Mouse (Mus musculus): ENCODE results near the gene Proser2. TPM values are rescaled to one million over a fixed set of nuclear protein-coding genes. Genes with fewer than 3 reads are reported as not detected.
A peak's percentile ranks its signal among the peaks of the same experiment; 100 is the strongest.
"Not testable (repeated sequence)": the region's sequence is repeated elsewhere in the genome, so short reads cannot be mapped to it uniquely, and the experiment has no call there.

Proser2 gene
- total RNA-seq, 2 experiments from 2014 or later, result 12.6 to 16.0 TPM

DNA sequence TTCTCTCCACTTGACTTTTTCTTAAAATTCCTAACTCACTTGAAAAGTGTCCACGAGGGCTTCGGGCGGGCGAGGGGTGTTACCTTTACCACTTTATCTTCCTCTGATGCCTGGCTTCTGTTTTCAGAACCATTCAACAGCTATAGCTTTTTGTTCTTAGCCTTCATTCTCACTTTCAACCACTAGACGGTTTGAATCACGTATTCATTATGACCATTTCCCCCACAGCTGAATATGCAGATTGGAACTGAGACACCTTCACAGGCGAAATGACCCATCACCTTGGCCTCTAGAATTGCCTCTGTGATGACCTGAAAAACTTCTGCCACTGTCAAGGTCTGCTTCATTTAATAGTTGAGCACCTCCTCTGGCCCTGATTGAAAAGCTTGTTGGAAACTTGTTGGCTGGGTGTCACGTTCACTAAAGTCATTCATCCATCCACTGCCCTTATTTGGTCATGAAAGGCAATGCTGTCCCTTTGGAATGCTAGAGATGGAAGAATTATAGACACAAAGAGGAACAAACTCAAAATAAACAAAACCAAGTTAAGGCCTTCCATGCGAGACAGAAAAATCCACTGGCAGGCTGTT, 10.7 kb upstream of the Proser2 start:
- intact Hi-C loops (cut with DNase I), result no loop called here
- DNase-seq (ENCODE audit: low spot score), result no peak

DNA sequence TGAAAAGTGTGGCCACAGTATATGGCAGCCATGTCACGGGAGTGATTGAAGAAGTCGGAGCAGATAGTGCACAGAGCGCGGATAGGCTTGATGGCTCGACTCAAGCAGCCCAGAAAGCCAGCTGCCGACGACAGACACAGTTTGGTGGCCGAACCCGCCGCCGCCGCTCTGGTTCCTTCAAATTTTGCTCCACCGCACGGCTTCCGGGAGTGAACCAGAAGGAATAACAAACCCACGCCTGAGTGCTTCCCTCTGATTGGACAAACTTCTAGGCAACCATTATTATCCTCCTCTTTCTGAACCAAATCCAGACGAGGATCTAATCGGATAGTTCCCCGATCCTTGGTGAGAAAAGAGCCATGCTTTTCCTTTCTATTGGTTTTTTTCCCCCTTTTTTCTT, 3.9 kb upstream of the Proser2 start:
- intact Hi-C loops (cut with DNase I), result no loop called here
- no peak for DNase-seq (ENCODE audit: low spot score)

DNA sequence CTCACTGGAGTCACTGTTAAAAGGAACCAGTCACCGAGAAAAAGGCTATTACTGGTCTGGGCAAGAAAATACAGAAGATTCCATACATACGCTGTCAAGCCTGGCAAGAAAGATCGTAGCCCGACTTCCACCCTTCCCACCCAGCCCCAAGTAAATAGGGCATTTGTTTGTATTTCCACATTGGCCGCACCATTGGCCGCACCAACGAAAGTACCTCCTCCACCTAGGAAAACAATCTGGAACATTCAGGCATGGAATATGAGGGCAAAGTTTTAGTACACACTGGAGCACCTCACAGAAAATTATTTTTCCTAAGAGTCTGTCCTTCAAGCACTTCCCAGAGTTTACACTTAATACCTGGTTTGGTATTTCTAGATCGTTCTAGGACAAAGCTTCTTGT, 1.1 kb downstream of the Proser2 start:
- DNase-seq (ENCODE audit: low spot score), result no peak
- intact Hi-C loops (cut with DNase I), result no loop called here

DNA sequence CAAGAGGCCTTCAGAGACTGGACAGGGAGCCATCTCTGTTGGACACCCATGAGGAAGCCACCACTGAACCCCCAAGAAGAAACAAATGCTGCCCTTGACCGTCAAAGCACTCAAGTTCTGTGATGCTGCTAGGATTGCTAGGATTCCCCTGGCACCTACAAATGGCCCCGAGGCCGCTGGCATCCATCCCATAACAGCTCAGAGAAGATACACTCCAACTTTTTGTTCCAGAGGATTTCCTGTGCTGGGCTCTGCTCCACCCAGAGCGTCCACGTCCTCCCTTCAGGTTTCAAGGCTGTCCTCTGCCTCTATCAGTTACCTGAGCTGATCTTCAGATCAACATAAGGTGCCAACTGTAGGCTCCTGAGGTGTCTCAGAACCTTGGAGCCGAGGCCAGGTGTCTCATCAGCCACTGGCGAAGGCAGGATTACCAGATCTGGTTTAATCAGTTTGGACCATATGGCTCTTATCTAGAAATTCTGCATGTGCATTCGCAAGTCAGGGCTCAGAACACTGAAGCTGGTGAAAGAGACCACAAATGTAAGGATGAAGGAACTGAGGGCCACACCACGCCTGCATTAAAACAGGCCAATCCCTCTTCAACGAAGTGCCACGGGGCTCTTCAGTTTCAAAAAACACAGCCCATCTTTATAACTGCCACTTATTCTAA, 1.7 kb downstream of the Proser2 start:
- intact Hi-C loops (cut with DNase I), result no loop called here
- no peak for DNase-seq (ENCODE audit: low spot score)

DNA sequence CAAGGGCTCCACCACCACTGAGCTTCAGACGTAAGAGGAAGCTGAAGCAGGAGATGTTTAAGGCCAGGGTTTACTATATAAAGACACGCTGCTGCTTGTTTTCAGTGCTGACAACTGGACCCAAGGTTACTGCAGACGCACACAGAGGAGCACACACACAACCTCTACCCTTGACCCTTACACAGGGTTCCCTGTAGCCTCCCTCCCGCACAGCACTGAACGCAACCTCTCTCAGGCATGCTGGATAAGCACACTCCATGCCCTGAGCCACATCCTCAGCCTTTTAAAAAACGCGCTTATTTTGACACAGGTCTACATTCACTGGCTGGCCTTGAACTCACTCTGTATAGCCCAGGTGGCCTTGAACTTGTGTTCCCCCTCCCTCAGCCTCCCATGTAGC, 7.0 kb downstream of the Proser2 start:
- no peak for DNase-seq (ENCODE audit: low spot score)
- intact Hi-C loops (cut with DNase I), result no loop called here

DNA sequence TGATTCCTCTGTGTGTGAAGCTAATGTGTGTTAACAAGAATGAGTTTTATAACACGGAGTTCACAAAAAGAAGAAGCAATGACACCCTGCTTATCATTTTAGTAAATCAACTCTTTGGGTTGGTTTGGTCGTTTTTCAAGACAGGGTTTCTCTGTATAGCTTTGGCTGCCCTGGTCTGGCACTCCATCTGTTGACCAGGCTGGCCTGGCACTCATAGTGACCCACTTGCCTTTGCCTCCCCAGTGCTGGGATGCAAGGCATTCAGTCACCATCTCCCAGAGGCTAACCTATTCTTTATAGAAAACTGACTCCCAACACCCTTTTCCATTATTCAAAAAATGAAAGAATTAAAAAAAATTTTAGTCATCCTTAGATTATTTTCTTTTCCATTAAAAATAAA, 8.9 kb downstream of the Proser2 start:
- no peak for DNase-seq (ENCODE audit: low spot score)
- intact Hi-C loops (cut with DNase I), result no loop called here

DNA sequence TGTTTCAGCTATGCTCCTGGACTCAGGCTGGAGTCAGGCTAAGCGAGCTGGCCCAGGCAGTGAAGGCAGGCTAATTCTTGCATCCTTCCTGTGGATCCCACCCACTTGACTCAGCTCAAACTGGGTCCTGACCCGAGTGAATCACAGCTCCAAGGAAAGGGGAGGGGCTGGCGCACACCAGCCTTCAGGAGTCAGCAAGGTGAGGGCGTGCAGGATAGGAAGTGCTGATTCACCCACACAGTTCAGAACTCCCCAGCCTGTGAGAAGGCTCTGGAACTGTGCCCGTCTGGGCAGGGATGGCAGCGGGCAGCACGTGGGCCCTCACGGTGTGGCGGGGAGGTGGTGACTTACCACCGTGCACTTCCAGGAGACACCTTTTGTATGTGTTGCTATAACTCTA, 11.8 kb downstream of the Proser2 start:
- peak; percentile 23 for DNase-seq (ENCODE audit: low spot score)
- intact Hi-C loops (cut with DNase I), result no loop called here

DNA sequence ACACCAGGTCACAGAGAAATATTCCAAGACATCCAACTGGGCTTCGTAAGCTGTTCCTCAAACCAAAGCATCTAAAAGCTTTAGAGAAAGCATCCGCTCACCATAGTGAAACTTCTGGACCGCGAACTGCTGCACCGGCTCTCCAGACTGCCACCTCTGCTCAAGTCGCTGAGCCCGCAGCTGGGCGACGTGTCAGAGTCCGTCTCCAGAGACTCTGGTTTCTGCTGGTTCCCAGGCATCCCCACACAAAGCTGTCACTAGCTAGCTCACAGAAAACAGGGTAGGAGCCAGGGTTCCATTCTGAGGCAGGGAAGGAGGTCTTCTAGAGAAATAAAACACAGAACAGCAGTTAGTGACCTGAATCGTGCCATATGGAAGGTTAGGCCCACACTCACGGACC, 16.2 kb downstream of the Proser2 start:
- DNase-seq (ENCODE audit: low spot score), result no peak
- intact Hi-C loops (cut with DNase I), result no loop called here

DNA sequence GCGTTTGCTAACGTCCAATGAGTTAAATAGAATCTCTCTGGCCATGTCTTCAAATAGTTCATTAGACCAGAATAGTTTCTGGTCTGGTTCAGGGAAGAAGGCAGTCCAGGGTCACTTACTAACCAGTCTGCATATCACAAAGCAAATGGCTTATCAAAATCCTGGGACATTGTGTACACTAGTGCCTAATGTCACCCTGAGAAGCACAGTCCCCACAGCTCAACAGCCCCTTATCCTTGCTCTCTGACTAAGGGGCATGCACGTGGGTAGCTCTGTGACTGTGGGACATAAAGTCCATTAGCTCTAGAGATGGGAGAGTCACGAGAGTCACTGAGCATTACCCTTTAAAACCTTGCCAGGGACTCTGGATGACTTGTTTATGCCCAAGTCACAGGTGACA, 17.4 kb downstream of the Proser2 start:
- intact Hi-C loops (cut with DNase I), result no loop called here
- no peak for DNase-seq (ENCODE audit: low spot score)

DNA sequence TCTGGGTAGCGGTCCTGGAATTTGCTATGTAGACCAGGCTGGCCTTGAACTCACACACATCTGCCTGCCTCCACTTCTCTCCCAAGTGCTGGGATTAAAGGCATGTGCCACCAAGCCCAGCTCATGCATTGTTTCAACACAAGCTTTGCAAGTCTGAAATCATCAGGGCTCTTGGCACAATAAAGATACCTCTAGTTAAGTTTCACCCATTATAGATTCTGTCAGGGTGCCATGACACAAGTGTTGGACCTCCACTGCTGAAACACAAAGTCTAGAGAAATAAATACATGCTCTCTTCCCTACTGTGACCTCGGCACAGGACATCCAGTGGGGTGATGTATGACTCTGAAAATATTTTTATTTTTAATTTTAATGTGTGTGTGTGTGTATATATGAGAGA, 24.6 kb downstream of the Proser2 start:
- no peak for DNase-seq (ENCODE audit: low spot score)
- intact Hi-C loops (cut with DNase I), result no loop called here

DNA sequence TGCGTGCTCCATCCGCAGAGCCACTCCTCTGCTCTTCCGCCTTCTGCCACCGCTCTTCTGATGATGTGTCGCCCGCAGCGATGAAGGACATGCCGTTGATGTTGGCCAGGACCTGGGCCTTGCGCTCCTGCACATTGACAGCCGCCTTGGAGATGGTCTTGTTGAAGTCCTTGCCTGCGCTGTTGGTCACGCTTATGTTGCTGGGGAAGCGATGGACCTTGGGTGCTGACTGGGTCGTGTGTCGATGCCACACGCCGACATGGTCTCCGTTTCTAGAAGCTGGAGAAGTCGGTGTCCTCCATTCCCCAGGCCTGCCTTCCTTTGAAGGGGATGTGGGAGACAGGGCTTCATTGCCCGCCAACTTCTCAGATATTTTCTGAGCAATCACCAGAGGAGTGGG, 29.3 kb downstream of the Proser2 start:
- intact Hi-C loops (cut with DNase I), result no loop called here
- no peak for DNase-seq (ENCODE audit: low spot score)

DNA sequence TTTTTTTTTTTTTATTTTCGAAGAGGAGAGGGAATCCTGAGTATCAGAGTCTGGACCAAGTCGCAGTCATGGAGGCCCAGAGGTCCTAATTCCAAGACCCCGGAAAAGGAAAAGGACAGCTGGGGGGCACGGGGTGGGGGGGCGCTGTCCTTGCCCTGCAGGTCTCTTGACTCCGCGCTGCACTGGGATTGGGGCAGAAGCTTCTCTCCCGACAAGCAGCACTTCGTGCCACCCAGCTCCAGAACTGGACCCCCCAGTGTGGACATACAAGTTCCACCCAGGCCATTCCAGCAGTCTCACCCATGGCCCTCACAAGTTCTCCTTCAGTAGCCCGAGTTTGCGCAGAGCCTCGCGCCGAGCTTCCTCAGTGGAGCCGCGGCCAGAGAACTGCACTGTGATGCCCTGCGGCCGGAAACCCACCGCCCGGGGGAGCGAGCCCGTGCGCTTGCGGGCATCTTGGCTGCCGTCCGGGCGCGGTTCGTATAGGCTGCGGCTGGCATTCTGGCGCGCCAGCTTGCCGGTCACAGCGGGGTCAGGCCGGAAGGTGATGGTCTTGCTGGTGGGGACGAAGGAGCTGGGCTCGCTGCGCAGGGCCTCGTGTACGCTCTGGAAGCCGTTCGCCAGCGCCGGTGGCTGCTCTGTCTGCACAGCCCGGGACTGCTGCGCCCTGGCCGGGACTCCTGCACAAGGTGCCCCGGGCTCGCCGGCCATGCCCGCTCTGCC, 29.8 kb downstream of the Proser2 start:
- no peak for DNase-seq (ENCODE audit: low spot score)
- intact Hi-C loops (cut with DNase I), result no loop called here

DNA sequence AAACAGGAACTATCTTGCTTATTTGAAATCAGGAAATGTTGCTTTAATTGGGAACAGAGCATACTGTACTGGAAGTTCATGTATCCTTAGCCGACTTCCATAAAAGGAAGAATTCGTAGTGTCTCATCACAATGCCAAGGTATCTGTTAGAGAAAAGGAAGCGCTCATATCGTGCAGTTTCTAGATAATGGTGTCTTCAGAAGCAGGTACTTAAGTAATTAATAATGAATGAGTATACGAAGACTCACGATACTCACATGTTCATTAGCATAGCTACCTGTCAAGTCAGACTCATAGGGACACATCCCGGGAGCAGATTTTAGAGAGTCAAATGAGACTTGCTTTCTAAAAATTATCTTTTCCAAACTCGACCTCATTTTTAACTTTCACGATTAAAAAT, 30.6 kb downstream of the Proser2 start:
- intact Hi-C loops (cut with DNase I), result no loop called here
- DNase-seq (ENCODE audit: low spot score), result no peak

DNA sequence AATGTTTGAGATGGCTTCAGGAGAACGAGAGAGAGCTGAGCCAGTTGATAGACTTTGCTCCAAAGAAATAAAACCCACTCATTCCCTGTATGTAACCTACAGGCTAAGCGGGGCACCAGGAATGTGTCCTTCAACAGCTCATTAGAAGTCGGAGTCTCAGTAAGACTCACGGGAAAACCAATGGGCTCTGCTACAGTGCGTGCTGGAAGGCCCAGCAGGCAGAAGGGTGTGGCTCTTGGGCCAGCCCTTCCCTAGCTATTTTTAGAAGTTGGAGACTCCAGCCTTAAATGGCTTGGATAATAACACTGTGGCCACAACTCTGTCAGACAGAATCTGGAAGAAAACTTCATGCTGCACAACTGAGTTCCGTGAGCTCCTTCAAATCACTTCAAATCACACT, 31.1 kb downstream of the Proser2 start:
- DNase-seq (ENCODE audit: low spot score), result peak; percentile 31
- intact Hi-C loops (cut with DNase I), result no loop called here

DNA sequence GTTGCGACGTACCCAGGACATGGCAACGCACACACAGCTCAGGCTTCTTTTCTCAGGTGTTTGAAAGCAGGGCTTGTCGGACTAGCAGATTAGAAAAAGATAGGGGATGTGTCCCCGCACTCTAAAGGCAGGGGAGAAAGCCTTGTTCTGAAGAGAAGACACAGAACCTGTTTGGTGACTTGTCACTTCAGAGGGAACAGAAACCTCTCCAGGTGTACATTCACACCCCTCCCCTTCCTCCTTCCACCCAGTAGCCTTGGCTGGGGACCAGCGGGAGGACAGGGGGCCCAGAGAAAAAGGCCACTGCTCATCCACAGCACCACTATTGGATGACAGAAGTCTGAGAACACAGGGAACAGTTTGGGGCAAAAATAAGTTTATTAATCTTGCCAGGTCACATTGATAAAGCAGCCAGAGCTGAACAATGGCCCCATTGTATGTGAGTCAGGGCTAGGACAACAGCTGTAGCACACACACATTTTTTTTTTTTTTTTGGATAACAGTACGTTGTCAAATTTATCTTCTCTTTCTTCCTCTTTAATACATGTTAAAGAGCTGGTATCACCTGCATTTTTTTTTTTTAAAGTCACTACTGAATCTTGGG, 32.8 kb downstream of the Proser2 start:
- DNase-seq (ENCODE audit: low spot score), result no peak
- intact Hi-C loops (cut with DNase I), result no loop called here

DNA sequence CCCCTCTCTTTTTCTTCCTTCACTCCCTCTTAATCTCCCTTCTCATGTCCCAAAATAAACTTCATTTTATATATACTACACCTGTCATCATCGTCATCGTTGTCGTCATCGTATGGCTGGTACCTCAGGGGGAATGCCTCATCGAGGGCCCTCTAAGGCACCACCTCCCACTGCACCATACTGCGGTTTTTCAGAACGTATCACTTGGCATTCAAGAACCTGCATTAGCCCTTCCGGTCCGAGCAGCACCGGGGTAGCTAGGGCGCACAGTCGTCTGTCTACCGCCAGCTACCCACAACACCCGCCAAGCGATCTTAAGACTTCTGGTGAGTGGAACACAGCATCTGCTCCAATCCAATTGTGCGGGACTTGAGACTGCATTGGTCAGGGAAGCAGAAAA, 40.1 kb downstream of the Proser2 start:
- intact Hi-C loops (cut with DNase I); DNase-seq (ENCODE audit: low spot score): not testable (repeated sequence)

DNA sequence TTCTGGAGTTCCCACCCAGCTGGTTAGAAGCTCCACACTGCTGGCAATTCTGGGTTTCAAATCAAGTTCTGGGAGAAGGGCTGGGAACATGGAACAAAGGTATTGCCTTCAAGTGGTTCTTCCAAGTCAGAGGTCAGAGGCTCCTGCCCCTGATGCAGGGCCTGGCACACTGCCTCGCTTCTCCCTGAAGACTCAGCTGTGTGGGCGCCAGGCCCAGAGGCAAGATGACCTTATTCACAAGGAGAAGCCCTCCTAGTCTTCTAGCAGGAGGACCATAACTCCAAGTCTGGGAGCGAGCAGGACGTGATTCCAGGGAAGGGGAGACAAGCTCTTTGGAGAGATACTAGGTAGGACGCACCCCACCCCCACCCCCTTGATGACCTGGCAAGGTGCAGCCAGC, 42.9 kb downstream of the Proser2 start:
- intact Hi-C loops (cut with DNase I), result no loop called here
- no peak for DNase-seq (ENCODE audit: low spot score)

DNA sequence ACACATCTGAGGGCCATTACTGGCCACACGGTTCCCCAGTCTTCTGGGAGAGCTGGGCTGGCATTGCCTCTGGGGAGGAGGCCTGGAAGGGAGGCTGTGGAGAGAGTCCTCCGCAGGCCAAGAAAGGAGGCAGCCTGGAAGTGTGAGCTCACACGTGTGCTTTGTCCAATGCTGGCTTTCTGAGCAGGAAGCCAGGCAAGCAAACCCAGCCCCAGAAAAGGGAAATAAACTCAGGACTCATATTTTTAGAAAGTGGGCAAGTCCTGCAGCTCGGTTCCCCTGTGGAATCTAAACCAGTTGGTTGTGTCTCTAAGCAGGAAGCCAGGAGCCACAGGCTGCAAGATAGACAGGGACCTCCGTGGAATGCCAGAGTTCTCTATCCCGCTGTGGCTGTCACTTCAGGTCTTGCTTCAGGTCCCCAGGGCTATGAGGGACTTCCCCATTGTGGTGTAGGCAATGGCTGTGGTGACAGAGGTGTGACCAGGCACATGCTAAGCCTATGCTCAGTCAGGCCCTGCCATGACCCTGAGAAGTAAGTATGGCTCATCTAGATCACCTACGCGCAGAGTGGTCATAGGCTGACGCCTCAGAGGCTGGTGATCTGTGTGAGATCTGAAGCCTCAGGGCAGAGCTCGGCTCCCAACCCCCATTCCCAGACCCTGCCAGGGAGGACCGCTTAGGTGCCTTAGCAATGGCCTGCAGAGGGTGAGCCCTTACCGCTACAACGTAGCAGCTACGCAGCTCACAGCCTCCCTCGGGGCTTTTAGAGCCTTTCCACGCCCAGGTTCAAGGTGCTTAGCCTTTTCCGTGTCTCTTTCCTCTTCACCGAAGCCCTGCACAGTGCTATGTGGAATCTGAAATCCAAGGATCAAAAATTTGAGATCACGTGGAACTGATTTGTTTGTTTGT, 44.1 kb downstream of the Proser2 start:
- intact Hi-C loops (cut with DNase I), result no loop called here
- no peak for DNase-seq (ENCODE audit: low spot score)

DNA sequence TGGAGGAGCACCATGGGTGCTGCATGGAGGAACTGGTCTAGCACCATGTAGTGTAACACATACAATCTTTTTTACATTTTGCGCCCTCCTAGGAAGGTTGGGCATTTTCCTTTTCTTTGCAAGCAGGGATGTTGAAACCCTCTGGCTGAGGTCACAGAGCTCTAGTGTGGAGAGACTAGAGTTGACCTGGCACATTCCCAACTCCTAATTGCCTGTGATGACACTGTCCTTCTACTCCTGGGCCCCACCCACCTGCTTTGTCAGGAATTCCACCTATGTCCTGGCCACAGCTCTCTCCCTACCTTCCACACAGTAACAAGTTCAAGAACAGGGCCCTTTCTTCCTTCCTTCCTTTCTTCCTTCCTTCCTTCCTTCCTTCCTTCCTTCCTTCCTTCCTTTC, 46.3 kb downstream of the Proser2 start:
- intact Hi-C loops (cut with DNase I), result no loop called here

DNA sequence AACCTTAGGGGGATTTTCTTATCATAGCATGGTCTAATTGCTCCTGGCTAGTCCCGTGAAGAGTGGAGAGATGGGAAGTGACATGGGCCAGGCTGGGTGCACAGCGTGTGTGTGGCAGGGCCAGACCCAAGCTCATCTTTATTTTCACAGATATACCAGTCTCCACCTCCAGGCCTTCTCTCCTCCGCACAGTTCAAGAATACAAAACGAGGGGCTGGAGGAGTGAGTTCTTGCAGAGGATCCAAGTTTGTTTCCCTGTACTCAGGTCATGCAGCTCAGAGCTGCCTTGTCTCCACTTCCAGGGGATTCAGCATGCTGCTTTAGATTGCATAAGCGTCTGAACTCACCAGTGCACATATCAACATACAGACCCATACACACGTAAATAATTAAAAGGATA, 47.4 kb downstream of the Proser2 start:
- DNase-seq (ENCODE audit: low spot score), result no peak
- intact Hi-C loops (cut with DNase I), result no loop called here

More for the DNA sequence above, 46.3 kb downstream of the Proser2 start:
- no peak for DNase-seq (ENCODE audit: low spot score)
